Mouse (Mus musculus) erythroblast, embryonic 14.5 days (primary cell): ENCODE data around the gene Prkca.

Experiments used
- GATA1 ChIP-seq: IDR thresholded peaks from 2 replicates; pipeline ENCODE4 v1.6.1; 2012; ENCODE audit warnings: low read length, inconsistent platforms, mixed read lengths
- TAL1 ChIP-seq: IDR thresholded peaks from 3 replicates; pipeline ENCODE4 v1.6.1; 2012; ENCODE audit warnings: low read length, inconsistent platforms, mixed read lengths

DNA sequence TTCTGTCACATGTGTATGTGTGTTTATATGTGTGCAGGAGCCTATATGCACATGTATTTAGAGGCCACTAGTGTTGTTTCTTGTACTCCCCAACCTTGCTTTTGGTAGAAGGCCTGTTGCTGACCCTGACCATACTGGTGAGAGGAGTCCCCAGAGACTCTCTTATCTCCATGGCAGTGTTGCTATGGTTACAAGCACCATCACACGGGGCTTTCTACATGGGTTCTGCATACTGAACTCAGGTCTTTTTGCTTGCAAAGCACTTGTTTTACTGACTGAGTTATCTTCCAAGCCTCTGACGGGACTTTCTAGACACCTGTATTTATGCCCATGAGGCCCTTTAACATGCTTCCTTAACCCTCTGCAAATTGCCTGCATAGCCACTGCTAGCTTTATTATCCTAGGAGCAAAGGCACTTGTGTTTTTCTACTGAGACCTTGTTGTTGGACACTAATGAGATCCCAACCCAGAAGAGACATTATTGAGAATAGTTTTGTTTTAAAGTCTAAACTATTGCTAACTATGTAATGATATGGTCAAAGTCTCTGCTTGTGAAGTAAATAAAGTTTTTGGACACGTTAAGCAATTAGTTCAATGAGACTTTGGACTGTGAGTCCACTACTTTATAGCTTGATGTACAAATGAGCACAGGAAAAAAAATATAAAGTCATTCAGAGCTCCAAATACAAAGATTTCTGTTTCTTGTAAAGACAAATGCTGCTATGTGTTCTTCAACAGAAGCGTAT is 41.4 kb upstream of the Prkca start:
- TF ChIP-seq GATA1 (no peak), TAL1 (no peak)
